Mouse (Mus musculus) cerebellum, adult 8-10 months (tissue): ENCODE measurements around the gene Fam221a.

Experiments used
- DNase-seq: peaks from one replicate; pipeline ENCODE4 v3.0.0; 2022

Fam221a gene

DNA sequence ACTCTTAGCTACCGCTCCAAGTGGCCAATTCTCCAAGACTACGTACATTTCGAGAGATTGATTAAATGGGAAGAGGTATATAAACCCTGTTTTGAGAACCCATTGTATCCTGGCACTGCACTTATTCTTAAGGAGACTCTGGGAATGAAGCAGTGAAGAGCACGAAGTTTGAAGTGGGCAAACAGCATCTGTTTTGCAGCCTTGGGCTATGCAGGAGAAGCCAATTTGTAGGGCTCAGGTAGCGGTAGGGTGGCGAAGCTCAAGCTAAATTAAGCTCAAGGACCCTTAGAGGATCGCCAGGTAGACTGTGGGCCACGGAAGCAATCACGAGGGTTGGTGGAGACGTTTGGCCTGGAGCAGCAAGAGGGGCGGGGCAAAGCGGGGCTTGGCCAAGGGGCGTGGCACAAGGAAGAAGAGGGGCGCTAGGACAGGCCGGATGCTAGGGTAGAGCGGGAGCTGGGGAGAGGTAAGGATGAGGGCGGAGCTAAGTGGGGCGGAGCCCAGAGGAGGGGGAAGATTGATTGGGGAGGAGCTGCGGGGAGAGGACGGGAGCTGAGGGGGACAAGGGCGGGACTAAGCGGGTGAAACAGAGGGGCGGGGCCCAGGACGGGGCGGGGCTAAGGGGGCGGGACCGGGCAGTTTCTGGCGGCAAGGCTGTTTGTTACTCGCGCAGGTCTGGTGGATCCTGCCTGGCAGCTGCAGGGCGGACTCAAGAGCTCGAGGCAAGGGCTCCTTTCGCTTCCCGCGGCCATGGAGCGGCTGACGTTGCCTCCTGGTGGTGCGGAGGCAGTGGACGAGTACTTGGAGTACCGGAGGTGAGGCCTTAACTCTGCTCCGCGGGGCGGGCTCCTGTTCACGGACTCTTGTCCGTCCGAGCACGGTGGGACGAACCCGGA lies at the start of gene Fam221a:
Gene Fam221a, plus strand, starts transcription at position 581 of the 896 bp plus-strand sequence.
- peak; percentile 70 for DNase-seq

DNA sequence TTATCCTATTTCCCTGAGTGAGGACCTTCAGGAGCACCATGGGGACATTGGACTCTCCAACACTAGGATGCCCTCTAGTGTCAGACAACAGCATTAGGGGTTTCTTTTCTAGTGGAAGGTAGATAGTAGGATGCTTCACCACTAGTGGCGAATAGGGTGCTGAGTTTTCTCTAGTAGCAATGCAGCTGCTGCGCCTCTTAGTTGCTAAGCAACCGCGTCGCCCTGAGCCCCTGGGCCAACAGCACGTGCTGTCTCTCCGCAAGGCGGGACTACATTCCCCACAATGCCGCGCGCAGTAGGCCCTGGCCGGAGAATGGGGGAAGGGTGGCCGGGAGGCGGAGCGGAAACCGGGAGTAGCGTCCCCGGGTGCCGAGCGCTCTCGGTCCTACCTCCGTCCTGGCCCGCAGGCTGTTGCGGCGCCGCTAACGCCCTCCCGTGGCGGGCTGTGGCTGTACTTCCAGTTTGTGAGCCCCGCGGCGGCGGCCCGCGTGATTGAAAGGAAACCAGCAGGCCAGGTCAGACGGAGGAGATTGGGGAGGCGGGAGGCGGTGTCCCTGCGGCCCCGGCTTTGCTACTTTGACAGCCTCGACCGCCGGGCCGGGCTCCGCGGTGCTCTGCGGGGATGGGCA lies 48.5 kb upstream of the Fam221a start, which contains the start of gene Ccdc126:
Gene Ccdc126, plus strand, starts transcription at position 309 of the 629 bp plus-strand sequence.
- DNase-seq: peak; percentile 96

DNA sequence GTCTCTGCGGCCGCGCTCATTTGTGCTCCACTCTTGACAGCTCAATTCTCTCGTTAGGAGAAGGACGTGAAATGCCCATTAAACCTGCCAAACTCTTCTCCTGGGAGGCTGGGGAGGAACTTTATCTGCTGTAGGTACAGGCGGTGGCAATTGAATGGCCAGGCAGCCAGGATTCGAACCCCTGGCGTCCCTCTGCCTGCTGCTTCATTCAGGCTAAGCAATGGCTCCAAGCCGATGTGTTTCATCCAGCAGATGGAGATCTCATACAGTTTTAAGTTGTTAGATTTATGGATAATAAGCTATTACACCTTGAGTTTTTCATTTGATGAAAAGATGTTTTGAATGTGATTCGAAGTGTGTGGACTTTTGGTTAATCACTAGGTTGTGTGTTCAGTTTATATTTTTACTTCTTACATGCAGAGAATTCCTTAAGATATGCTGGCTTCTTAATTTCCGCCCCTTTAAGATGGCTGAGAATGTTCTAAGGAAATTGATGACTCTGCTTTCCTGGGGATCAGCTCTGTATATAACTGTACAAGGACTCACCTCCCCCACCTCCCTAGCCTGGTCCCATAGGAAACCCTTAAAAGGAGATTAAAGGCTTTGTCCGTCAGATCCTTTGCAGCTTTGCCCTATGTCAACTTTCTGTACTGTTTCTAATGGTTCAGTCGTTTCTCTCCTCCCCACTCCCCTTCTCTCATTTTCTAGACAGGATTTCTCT lies 47.8 kb upstream of the Fam221a start:
- DNase-seq: no peak

DNA sequence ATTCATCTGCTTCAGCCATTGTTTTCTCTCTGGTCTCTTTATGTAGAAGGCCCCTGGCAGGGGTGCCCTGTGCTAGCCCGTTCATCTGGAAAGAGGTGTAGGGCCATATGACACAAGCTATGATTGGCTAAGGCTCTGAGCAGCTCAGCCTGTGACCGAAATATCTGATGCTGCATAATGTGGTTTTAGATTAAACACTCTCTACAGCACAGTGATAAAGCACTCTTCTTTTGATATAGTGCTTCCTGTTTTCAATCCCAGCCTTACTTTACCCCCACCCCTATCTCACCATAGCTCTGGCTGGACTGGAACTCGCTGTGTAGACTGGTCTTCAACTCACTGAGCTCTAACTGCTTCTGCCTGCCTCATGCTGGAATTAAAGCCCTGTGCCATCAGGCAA lies 46.2 kb upstream of the Fam221a start:
- no peak for DNase-seq

DNA sequence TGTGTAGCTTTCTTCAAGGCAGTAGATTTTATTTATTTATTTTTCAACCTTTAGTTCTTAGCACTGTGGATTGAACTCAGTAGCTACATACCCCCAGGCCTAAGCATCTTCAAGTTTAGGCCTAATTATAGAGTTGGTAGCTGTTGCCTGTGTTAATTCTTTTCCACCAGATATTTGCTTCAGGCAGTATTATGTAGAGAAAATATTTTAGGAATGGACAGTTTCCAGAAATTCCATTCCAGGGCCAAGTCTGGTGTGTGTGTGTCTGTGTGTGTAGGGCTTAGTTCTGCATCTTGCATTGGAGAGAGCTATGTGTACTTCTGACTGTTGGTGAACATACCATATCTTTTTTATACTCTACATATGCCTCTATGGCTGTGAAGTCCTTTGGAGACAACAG lies 45.5 kb upstream of the Fam221a start:
- no peak for DNase-seq

DNA sequence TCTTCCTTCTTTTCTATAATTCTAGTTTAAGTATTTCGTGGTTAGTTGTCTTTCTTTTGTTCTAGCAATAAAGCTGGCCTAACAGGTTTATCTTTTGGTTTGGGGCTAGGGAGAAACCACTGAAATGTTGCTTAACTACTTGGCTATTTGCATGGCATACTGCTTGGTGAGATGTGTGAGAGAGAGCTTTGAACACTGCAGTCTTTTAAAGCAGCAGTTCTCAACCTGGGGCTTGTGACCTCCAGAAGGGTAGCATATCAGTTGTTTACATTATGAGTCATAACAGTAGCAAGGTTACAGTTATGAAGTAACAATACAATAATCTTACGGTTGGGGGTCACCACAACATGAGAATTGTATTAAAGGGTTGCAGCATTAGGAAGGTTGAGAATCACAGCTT lies 44.6 kb upstream of the Fam221a start:
- DNase-seq: no peak

DNA sequence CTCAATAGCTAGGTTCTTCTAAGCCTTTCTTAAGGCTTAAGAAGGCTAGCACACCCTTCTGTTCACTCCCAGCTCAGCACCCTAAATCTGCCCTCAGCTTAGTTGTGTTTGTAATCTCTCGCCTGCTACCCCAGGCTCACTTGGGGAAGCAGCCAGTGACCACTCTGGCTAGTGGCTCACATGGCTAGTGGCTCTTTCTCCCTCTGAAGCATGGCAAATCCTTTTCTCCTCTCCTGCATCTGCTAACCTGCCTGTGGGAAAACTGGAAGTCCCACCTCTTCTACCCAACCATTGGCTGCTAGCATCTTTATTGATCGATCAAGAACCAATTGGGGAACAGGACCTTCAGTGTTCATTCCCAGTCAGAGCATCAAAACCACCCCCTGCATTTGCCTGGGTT lies 43.0 kb upstream of the Fam221a start:
- no peak for DNase-seq

DNA sequence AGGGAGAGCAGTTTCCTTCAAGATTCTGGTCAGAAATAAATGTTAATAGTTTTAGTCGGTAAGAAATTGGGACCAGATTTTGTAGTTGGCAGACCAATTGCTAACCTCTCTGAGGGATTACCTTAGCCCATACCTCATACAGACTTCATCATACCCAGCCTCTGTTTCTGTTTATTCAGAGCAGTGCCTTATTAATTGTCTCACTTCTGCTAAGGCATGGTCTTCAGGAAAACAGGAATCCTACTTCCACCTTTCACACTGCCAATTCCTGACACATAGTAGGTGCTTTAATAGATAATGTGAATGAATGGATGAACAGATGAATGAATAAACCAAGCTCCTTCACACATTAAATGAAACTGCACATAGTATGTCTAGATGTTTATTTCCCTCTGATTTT lies 42.2 kb upstream of the Fam221a start:
- DNase-seq: no peak

DNA sequence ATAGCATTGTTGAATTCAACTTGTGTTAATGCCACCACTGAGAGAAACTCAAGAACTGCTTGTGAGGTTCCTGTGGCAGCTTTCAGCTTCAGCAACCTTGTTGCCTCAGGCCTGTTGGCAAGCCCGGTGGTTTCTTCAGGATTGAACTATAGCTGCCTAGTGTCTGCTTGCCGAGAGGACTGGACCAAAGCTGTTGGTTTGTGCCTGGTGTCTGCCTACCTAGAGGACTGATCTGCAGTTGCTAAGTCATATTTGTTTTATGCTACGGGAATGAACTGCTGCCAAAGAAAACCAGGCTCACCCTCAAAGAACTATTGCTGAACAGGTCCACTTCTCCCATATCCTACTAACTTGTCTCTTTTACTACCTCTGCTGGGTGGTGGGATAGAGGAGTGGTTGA lies 40.7 kb upstream of the Fam221a start:
- DNase-seq: no peak

DNA sequence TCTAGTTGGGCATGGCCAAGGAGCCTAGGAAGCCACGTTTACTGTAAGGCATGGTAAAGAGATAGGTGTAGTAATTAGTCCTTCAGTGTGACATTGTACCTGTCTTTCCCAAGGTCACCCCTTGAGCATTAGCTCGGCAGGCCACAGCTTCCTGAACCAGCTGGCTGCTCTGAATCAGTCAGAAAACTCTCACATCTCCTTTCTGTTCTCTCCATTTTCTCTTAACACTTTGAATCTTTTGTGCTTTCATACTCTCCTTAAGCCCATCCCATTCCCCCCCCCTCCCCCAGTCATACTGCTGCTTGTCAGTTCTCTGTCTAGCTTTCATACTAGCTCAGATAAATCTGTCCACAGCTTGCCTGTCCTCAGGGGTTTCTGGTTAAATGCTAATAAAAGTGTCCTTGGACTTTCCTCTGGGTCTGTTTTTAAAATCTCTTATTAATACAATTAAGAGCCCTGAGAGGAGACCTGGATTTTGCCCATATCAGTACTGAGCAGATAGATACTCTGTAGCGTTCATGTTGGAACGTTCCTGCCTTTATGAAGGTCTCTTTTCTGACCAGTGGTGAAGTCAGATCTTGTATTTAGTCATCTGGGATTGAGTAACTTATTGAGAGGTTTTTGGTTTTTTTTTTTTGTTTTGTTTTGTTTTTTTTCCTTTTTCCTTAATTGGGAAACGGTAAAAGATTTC lies 36.0 kb upstream of the Fam221a start:
- DNase-seq: no peak

DNA sequence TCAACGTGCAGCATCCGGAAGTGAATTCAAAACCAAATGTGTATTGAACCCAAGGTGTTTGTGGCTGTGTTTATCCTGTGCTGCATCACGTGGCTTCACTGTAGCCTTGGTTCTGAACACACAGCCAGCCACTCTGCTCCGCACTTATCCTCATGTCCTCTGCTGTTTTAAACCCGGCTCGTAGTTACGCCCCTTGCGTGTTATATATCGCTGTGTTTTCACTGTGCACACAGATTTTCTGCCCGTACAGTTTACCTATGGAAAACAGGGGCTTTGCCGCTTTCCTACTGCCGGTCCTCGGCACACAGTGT lies 35.5 kb upstream of the Fam221a start:
- DNase-seq: no peak

DNA sequence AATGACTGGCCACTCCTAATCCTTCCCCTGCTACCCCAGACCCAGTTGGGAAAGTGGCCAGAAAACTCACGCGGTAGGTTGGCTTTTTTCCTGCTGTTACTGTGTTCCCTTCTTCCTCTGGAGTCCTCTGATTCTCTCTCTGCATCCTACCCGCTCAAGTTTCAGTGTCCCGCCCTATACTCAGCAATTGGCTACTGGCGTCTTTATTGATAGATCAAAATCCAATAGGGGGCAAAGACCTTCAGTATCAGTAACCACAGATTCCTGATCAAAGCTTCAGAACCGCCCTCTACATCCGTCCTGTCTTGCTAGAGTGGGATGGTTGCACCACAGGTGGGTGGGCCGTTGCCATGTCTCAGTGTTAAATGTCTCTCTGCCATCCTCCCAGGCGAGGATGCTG lies 29.0 kb upstream of the Fam221a start:
- DNase-seq: no peak

DNA sequence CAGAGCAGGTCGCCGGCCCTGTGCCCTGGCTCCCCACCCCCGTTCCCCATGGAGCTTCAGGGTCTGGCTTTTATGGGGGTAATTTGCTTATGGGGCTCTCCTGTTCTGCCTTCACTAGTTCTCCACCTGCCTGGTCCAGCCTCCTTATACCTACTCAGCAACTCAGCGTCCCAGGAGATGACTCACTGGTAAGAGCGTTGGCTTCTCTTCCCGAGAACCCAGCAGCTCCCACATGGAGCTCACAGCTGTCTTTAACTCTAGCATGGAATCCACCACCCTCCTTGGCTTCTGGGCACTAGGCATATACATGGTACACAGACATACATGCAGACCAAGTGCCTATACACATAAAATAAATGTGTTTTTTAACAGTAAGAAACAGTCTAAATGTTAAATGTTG lies 28.4 kb upstream of the Fam221a start:
- no peak for DNase-seq

DNA sequence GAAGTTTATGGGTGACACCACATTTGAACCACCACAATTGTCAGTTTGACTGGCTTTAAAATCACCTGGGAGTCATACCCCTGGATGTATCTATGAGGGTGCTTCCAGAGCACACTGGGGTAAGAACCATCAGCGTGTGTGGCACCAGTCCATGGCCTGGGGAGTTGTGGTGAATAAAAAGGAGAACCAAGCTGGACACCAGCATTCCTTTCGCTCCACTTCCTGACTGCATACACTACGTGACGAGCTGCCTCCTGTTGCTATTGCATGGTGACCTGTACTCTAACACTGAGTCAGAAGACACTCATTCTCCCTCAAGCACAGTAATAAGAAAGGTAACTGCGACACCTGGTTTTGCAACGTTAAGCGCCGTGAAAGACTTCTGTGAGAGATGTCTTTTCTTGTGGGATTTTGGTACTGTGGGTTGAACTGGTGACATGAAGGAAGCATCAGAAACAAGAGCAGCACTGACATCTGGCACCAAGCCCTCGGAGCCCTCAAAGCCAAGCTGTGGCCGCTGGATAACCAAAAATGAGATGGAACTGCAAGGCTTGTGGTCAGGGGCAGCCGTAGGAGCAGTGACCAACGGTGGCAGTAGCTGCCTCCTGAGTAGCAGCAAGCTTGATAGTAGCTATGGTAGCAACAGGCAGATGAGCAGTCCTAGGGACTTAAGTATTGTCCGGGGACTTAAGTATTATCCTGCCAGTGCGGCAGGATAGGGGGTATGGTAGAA lies 23.6 kb upstream of the Fam221a start:
- DNase-seq: no peak

DNA sequence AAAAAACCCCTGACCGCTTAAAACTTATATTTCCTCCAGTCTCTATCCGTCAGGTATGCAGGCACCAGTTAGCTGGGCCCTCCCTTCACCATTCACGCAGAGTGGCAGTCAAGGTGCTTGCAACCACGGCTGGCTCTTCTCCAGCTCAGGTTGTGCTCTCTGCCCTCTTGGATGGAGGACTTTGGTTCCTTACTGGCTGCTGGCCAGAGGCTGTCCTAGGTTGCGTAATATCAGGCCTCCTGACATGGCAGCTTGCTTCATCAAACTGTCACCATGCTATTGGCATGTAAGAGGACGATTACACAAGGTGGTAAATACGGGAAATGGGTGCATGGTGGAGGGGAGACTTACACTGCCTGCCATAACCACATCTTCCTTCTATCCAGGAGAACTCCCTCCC lies 17.7 kb upstream of the Fam221a start:
- DNase-seq: no peak

DNA sequence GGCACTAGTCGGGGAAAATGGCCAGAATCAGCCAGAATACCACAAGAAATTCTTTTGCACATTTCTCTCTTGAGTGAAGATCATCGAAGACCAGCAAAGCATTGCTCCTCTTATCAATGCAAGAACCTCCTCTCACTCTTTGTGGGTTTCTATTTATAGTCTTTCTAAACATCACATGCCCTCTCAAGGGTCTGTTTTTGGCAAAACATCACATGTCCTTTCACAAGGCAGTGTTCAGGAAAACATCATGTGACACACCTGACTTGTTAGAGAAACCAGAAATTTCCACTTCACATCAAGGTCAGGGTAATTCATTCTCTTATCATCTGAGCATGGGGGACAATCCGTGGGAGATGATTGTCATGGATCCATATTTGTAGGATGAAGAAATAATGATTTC lies 12.9 kb upstream of the Fam221a start:
- no peak for DNase-seq

DNA sequence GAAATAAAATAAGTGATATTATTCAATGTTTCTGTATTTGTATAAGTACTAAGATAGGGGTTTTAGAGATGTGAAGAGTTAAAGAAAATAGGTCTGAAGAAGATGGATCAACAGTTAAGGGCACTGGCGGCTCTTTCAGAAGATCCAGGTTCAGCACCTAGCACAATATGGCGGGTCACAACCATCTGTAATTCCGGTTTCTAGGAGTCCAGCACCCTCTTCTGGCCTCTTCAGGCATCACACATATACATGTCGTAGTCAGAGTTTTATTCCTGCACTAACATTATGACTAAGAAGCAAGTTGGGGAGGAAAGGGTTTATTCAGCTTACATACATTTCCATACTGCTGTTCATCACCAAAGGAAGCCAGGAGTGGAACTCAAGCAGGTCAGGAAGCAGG lies 12.4 kb upstream of the Fam221a start:
- no peak for DNase-seq

DNA sequence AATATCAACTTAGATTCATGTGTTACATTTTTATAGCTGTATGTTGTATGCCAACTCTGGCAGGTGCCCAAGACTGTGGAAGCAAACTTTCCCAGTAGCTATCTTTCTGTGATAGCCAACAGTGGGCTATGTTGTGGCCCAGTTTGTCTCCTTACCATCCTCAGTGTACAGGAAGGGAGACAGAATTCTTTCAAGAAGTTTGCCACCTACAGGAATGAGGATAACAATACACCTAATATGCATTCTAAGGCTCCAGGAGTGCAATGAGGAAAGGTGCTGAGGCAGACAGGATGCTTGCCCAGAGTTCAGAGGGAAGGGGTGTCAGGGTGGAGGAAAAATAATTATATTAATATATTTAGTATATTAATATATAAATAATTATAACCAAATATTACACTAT lies 7.1 kb upstream of the Fam221a start:
- no peak for DNase-seq

DNA sequence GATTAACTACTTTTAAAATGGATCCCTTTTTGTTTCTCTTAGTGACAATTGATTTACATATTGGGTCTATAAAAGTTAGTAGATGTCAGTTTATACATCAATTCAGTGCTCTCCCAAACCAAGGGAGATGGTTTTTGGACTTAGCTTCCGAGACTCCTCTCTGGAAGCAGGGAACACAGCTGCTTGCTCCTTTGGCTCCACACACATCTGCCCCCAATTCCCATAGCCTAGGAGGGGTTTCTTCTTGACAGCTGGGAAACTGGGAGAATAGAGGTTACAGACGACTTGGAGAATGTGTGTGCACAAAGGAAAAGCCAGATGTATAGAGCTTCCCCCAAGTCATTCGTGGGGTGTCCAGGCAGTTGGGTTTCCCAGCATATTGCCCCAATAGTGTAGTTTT lies 673 bp downstream of the Fam221a start:
- no peak for DNase-seq

DNA sequence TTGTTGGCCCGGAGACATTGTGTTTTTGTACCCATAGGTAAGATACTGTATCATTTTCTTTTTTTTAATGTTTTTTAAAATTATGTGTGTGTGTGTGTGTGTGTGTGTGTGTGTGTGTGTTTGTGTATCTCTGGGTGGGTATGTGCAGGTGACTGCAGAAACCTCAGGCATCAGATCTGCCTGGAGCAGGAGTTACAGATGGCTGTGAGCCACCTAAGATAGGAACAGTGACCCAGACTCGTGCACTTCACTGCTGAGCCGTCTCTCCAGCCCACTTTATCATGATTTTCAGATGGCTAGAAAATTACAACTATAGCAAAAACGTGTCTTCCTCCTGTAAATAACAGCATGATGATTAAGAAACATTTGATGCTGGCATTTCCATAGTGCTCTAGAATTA lies 5.2 kb downstream of the Fam221a start:
- DNase-seq: no peak

DNA sequence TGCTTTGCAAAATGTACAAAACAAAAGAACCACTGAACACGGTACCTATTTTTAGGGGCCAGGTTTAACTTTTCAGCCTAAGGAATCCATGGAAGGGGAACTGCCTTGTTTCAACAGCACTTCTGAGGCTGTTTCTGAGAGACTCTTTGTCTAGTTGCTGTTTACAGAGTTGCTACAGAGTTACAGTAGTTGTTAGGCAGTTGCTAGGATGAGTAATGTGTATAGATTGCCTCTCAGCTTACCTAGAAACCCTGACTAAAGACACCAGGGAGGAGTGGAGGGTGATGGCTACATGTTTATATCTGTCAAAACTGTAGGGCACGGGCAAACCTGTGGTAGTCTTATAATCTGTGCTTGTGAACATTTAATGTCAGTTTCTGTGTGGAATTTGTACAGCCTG lies 6.4 kb downstream of the Fam221a start:
- no peak for DNase-seq

DNA sequence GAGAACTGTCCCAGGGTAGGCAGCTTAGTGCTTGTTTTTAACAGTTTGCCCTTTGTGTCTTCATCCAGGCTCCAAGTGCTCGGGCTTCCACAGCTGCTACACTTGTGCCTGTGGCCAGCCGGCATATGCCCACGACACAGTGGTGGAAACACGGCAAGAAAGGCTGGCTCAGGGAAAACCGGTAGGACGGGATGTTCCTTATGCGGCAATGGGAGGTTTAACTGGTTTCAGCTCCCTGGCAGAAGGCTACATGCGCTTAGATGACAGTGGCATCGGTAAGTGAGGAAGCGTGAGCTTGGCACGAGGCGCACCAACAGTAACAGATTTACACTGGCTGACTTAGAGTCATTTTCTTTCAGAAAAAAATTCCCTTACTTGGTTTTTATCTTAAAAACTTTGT lies 10.8 kb downstream of the Fam221a start:
- no peak for DNase-seq

DNA sequence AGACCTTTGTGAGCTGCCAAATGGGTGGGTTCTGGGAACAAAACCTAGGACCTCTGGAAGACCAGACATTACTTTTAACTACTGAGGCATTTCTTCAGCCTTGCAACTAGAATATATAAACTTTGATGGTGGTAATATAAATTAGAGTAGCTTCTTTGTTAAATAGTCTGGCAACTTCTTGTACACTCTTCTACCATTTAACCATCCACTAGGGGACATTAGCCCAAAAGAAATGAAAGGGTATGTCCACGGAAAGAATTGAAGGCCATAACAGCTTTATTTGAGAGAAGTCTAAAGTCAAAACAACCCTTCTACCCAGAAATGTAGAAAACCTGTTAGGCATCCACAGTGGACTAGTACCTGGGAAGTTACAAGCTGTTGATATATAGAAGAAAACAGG lies 26.7 kb downstream of the Fam221a start:
- DNase-seq: no peak
